Mouse (Mus musculus) brain, adult 2 months (tissue): ENCODE data around the gene Ltbr.
A peak's percentile ranks its signal among the peaks of the same experiment; 100 is the strongest.

Experiments used
- DNase-seq: peaks from one replicate; pipeline ENCODE4 v3.0.0; 2011; ENCODE audit warnings: low read depth, low spot score

Gene Ltbr

GRCm38 (mm10) chr6:125344866-125345265 is 31.2 kb upstream of the Ltbr start:
- no peak for DNase-seq

DNA sequence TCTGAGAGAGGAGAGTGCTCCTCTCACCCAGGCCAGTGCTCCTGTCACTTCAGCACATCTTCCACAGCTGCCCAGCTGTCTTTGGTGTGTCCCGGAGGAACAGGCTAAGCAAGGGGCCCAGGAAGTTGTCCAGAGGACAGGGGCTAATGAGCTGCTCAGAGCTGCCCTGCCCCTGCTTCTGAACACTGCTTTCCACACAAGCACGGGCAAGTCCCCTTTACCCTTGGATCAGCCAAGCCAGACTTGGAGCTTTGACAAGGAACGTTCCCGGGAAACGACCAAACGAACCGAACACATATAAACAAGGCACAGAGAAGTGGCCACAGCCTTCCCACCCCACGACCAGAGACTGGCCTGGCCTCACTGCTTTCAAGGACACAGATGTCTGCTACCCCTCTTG is 30.4 kb upstream of the Ltbr start:
- DNase-seq, result no peak

DNA sequence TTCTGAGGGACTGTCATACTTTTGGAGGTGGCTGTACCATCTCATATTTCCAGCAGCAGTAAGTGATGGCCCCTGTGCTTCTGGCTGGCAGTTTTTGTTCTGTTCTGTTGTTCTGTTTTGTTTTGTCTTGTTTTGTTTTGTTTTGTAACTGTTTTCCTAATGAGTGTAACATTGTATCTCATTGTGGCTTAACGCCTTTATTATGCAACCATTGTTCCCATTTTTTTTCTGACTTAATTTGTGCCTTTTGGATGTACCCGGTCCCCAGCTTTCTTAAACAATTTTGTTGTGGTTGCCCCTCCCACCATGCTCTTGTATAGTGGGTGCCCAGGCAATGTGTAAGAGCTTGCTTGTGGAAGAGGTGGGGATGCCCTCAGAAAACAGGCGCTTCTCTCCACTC is 28.5 kb upstream of the Ltbr start:
- no peak for DNase-seq

GRCm38 (mm10) chr6:125340244-125340643 is 26.6 kb upstream of the Ltbr start:
- no peak for DNase-seq

DNA sequence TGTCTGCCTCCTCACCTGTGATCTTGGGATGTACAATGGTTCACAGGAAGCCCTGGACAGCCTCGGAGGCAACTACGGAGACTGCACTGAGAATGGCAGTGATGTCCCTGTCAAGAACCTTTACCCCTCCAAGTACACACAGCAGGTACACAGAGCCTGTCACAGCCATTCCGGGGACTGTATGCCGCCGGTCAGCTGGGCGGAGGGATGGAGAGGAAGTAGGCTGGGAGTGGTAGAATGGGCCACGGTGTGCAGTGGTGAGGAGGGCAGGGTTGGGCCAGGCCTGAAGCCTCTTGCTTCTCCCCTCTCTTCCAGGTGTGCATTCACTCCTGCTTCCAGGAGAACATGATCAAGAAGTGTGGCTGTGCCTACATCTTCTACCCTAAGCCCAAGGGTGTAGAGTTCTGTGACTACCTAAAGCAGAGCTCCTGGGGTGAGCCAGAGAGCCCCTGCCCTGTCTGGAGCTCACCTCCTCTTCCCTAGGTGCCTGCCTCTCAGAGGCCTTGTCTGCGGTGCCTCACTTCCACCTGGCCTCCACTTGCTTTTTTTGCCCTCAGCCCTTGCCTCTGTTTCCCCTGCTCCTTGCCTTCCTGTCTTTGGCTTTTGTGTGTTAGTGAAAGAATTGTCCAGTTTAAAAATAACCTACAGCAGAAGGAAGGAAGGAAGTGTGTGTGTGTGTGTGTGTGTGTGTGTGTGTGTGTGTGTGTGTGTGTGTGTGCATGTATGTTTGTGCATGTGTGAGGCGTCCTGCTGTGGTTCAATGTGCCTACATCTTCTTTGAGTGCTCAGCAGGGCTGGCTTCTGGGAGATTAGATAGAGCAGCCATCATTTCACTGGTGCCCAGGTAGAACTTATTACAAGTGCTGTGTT is 25.3 kb upstream of the Ltbr start:
- DNase-seq, result no peak

DNA sequence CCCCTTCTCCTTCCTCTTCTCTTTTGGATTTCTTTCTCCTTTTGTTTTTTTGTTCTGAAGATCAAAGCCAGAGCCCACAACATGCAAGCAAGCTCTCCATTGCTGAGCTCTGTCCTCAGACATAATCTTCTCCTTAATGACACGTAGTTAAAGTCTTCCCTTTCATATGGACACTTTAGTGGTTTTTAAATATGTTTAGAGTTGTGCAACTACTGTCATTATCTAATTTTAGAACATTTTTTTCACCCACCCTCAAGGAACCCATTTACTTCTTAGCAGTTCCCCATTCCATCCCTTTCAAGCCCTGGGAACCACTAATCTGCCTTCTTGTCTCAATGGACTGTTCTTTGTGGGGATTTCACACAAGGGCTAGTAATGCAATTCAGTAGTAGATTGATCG is 20.7 kb upstream of the Ltbr start:
- DNase-seq, result no peak

GRCm38 (mm10) chr6:125333112-125333899 is 19.6 kb upstream of the Ltbr start:
- no peak for DNase-seq

- DNase-seq, result peak; percentile 71
These were observed 17.1 kb upstream of the Ltbr start for GRCm38 (mm10) chr6:125330626-125331326.

DNA sequence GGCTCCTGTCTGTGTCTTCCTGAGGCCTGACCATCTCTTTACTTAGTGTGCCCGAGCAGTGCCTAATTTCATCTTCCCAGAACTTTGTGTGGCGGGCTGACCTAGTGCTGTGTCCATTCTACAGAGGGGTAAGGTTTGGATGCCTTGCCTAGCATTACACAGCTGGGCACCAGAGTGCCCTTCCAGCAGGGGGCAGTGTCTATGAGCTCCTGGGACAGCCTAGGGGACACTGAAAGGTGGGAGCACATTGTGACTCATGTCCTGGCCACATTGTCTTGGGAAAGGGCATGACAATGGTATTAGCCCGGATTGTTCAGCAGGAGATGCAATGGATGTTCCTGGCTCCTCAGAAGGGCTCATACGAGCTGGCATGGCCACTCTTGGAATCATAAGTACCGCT is 14.6 kb upstream of the Ltbr start:
- no peak for DNase-seq

DNA sequence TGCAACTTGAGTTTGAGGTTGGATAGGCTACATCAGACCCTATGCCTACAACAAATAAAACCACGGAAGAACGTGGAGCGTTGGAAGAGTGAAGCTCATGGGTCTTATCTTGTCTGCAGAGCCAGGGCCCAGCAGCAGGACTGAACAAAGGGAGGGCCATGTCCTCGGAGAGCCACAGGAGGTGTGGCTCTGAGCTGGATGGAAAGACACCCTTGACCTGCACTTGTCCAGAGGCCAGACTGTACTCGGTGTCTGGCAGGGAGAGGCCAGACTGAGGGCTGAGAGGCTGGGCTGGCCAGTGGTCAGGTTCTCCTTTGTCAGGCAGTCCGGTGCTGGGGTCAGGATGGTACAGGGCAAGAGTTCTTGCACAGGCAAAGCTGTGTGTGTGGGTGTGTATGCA is 11.7 kb upstream of the Ltbr start:
- no peak for DNase-seq

- no peak for DNase-seq
These were observed 9.9 kb upstream of the Ltbr start for GRCm38 (mm10) chr6:125323547-125323946.

- DNase-seq, result peak; percentile 30
These were observed 9.1 kb upstream of the Ltbr start for GRCm38 (mm10) chr6:125322794-125323193.

DNA sequence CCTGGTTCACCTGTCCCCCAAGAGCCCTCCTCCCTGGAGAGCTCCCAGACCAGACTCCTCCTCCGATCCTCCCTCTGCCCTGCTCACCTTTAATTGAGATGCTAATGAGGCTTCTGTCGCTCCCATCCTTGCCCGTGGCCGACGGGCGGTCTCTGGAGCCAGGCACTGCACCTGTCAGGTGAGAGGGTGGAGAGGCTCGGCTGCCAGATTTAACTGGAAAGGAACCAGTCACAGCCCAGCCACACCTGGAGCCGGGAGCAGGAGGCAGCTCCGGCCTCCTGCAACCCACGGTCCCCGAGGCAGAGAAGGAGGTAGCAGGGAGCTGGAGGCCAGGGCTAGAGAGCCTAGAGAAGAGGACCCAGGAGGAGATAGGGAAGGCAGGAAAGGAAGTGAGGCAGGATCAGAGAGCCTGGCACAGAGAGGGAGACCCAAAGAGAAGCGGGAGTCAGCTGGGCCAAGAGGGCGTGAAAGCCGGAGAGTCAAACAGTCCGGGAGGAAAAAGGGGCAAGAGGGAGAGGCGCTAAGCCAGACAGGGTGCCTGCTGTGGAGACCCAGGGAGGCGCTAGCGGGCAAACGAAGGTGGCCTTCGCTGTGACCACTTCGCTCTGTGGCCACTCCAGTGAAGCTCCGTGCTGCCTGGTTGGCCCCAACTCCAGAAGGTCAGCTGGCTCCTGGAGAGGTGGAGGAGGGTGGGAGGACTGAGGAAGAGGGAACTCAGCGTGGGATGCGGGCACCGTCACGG is 7.6 kb upstream of the Ltbr start:
- no peak for DNase-seq

DNA sequence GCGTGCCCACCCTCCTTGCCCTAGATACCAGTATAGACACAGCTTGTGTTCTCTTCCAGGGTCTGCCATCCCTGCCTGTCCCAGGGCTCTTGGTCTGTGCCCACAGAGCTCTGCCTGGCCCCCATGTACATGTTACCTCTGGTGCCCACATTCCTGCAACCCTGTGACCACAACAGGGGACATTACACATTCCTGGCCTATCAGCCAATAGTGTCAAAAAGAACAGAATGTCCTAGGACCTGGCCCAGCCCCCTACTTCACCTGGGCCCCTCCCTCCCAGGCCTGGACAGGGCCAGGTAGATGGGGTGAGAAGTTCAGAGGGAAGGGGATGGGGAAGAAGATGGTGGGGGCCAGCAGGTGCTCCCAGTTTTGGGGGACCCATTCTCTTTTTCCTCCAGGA is 6.6 kb upstream of the Ltbr start, which contains the start of gene Scnn1a:
TSS of gene Scnn1a (plus strand) at position 337 of the 400 bp plus-strand sequence.
- DNase-seq, result no peak

GRCm38 (mm10) chr6:125319919-125320296 is 6.2 kb upstream of the Ltbr start:
- DNase-seq, result no peak

DNA sequence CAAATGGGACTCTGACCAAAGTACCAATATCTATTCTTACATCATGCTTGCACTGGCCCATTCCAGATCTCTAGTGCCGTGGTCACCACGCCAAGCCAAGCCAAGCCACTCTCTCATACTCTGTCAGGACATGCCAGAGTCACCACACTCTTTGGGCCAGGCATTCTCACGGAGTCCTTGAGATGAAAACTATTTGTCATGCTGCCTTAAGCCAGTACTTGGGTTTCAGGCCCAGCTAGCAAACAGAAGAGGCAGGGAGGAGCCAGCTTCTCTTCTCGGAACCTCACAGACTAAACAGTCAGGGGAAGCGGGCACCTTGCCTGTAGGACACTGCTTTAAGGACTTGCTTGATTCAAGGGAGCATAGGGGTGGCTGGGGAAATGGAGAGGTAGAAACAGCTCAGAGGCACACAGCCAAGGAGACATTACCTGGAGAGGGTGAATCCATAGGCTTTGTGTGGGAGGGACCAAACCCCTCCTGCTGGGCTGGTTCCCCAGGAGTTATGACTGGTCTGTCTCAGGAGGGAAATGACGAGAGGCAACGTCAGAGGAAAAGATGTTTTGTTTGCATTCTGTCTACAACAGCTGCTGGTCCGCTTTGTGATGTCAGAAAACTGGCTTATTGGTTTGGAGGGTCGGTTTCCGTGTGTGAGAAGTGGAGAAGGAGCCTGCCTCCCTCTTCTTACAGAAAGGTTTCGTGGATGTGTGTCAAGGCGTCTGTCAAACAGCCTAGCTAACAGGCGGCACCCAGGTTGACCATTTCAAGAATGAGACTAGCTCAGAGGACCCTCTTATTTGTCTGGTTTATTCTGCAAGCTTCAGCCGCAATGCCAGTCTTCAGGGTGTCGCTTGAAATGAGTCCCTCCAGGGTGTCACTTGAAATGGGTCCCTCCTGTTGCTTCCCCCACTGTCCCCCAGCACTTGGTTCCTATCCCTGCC is 5.6 kb upstream of the Ltbr start:
- DNase-seq, result no peak

DNA sequence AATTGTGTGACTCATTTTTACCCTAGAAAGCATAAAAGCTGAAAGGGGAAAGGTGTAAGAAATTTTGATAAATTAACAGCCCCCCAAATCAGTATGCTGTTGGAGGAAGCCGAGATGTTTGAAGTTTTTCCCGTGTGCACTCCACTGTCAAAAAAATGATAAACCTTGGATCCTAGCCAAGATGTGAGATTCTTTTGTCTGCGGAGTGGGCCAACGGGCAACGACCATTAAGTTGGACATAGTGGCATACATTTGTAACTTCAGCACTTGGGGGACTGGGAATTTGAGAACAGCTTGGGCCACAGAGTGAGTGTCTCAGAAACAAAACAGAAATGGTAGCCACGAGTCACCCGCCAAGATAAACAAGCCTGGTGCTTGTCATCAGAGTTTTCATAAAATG is 3.4 kb upstream of the Ltbr start:
- DNase-seq, result no peak

- no peak for DNase-seq
These were observed 1.1 kb upstream of the Ltbr start for GRCm38 (mm10) chr6:125314746-125315145.

GRCm38 (mm10) chr6:125314231-125314563 is 512 bp upstream of the Ltbr start:
- peak; percentile 7 for DNase-seq

DNA sequence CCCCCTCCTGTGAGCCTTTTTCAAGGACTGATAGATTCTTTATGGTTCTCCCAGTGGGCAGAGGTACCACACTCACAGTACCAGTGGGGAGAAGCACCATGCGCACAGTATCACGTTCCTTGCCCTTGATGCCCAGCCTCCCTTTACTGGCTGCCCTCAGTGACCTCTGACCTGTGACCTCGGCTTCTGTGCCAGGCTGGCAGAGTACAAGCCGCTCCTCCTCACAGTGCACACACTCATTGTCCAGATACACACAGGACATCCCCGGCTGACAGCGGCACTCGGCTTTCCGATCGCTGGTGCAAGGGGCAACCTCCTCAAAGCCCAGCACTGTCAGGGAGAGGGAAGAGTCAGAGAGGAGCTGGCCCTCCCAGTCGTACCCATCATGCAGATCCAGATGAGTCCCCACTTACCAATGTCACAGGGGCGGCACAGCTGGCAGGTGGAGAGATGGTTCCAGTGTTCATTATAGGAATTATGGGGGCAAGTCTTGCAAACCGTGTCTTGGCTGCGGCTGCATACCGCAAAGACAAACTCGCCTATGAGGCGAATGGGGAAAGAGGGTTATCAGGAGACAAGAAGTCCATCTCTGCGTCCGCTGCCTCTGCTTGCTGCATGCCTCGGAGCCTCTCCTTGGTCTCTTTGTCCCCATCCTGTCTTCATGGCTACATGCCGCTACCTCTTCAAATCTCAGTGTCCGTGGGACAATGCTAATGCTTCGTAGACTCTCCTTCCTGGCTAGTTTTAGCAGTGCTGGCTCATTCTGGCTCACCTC is 917 bp downstream of the Ltbr start:
- no peak for DNase-seq
